Mouse (Mus musculus) left cerebral cortex, postnatal 10 days (tissue): ENCODE data around the gene Zbtb17. TPM values are rescaled to one million over a fixed set of nuclear protein-coding genes. Genes with fewer than 3 reads are reported as not detected.

Experiments
- DNase-seq, 2 experiments: peaks; one replicate each; pipeline ENCODE4 v3.0.0; 2021 to 2022; ENCODE audit warnings: low spot score in 2 of 2, mixed read lengths in 1 of 2; ENCODE audit errors: extremely low spot score in 1 of 2
- intact Hi-C: fragments of 180-260 bp; cut with DNase I; formaldehyde crosslinking; loops from one replicate; pipeline ENCODE4 v1.15.1; 2025
- total RNA-seq, 2 experiments: library from RNA; stranded (reverse); gene quantifications; 2 replicates each; pipeline ENCODE4 v1.2.3; 2021

The Zbtb17 gene
- total RNA-seq, 2 experiments from 2014 or later: 23.0 to 26.1 TPM

GRCm38 (mm10) chr4:141454581-141455350, 10.3 kb downstream of the Zbtb17 start:
- intact Hi-C loops: no loop called here
- no peak for DNase-seq

DNA sequence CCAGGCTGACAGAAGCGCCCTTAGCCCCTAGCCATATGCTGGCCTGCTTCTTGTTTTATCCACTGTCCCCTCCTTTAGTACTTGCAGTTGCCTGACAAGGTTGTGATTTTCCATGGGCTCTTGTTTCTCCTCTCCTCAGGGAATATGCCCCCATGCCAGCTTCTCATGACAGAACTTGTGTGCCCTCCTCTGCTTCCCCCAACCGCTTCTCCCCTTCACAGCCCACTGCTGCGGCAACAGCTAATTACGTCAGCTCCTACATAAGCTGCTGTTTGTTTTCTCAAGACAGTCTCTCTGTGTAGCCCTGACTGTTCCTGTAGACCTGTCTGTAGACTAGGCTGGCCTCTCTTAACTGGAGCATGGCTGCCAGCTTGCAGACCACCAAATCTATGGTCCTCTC, 11.1 kb downstream of the Zbtb17 start:
- intact Hi-C loops: no loop called here
- no peak for DNase-seq

DNA sequence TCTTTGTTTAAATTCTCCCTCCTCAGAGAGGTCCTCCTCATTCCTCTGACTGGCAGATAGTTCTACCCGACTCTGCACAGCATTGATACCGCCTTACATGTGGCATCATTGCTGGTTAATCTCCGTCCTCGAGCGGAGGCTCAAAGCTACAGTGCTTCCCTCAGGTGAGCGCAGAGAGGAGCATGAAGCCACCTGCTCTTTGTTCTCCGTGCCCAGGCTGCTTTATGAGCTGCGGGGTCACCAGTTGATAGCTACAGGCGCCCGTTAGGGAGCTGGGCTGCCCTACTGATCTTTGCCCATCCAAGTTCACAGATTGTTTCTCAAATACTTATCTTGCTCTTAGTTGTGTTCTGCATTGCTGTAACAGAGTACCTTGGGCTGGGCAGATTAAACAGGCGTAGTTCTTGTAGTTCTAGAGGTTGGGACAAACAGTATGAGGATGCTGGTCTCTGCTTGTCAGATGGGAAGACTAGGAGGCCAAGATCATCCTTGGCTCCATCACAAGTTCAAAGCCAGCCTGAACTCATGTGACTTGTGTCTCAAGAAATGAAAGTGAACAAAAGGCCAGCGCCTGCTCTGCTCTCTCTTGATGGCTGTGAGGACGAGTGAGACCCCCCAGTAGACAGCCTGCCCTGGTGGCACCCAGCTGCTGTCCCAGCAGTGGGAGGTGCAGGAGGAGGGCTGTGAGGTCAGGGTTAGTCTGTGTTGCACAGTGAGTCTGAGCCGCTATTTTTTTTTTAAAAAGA, 11.9 kb downstream of the Zbtb17 start:
- DNase-seq: no peak
- intact Hi-C loops: no loop called here

DNA sequence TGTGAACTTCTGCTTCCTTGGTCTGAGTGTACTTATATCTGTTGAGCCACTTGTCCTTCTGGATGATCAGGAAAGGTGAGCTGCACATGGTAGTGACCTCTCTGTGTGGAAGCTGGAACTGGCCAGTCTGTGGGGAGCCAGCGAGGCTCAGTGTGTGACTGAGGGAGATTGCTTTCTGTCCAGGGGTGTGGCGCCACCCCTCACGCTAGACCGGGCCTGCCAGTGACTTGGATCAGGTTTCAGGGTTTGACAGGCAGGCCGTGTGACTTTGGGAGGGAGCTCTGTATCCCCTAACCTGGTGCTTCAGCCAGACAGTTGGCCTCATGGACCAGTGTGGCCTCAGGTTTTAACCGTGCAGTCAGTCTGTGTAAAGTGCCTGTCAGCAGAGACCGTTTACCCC, 13.8 kb downstream of the Zbtb17 start:
- no peak for DNase-seq
- intact Hi-C loops: no loop called here

GRCm38 (mm10) chr4:141458888-141459287, 14.4 kb downstream of the Zbtb17 start:
- intact Hi-C loops: no loop called here

DNA sequence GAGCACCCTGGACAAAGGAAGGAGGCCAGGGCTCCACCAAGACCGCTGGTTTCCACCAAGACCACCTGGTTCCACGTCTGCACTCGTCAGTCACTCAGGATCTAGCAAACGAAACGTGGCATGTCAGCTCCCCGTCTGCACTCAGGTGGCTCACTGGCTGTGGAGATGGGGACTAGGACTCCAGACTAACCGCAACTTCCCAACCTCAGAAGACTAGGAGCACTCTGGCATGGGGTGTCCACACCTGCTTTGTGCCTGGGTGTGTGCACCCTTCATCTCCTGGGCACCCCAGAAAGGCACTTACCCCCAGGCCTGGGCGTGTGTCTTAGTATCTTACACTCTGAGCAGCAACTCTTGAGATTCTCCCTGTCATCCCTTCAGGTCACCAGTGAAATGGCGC, 15.3 kb downstream of the Zbtb17 start:
- intact Hi-C loops: no loop called here
- DNase-seq: no peak

More at GRCm38 (mm10) chr4:141458888-141459287, 14.4 kb downstream of the Zbtb17 start:
- DNase-seq: no peak

GRCm38 (mm10) chr4:141460481-141460880, 16.0 kb downstream of the Zbtb17 start:
- intact Hi-C loops: no loop called here
- DNase-seq: no peak

- intact Hi-C loops: no loop called here
- no peak for DNase-seq
Measured at GRCm38 (mm10) chr4:141461088-141461487, 16.6 kb downstream of the Zbtb17 start.

- no peak for DNase-seq
Measured at GRCm38 (mm10) chr4:141461576-141461975, 17.1 kb downstream of the Zbtb17 start.

DNA sequence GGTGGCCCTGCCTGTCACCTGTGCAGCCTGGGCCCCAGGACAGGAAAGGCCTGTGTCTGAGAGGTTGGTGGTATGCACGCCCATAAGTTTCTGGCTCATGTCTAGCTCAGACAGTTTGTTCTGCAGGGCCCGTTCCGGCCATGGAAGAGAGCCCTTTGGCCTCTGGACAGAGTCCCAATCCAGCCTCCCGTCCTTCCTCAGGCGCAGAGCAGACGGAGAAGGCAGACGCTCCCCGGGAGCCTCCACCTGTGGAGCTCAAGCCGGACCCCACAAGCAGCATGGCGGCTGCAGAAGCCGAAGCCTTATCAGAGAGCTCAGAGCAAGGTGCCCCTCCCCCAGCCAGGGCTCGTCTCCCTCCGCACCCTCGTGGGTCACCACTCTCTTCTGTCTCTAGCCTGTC, 19.0 kb downstream of the Zbtb17 start:
- intact Hi-C loops: no loop called here
- DNase-seq: peak in 1 of 2 experiments; percentile 41

More at GRCm38 (mm10) chr4:141461576-141461975, 17.1 kb downstream of the Zbtb17 start:
- intact Hi-C loops: no loop called here

GRCm38 (mm10) chr4:141464722-141465121, 20.3 kb downstream of the Zbtb17 start:
- intact Hi-C loops: no loop called here

GRCm38 (mm10) chr4:141465512-141466288, 21.2 kb downstream of the Zbtb17 start:
- peak in 1 of 2 experiments; percentile 38 for DNase-seq
- intact Hi-C loops: no loop called here

More at GRCm38 (mm10) chr4:141464722-141465121, 20.3 kb downstream of the Zbtb17 start:
- DNase-seq: no peak

GRCm38 (mm10) chr4:141466289-141466795, 21.9 kb downstream of the Zbtb17 start:
- intact Hi-C loops: no loop called here
- DNase-seq: no peak

DNA sequence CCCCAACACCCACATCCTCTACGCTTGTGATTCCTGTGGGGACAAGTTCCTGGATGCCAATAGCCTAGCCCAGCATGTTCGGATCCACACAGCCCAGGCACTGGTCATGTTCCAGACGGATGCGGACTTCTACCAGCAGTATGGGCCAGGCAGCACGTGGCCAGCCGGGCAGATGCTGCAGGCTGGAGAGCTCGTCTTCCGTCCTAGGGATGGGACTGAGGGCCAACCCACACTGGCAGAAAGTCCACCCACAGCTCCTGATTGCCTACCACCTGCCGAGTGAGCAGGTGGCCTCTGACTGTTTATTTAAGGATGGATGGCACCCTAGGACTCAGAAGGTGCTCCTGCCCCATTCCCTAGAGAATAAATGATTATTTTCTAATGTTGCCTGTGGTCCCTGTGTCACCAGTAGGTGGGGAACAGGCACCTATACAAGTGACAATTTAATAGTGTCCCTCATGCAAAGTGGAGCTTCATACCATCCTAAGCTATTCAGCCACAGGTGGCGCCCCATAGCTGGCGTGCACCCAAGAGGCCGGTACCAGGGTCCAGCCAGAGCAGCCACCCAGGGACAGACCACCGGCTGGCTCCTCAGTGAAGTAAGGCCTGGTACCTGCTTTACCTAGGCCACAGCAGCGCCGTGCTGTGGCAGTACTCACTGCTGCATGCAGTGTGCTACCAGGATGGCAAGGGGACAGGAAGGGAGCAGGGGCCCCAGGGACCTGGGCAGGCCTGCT, 22.6 kb downstream of the Zbtb17 start:
- DNase-seq: peak in 1 of 2 experiments; percentile 34
- intact Hi-C loops: no loop called here

GRCm38 (mm10) chr4:141467581-141467927, 23.1 kb downstream of the Zbtb17 start:
- DNase-seq: no peak
- intact Hi-C loops: no loop called here

GRCm38 (mm10) chr4:141468576-141468975, 24.1 kb downstream of the Zbtb17 start:
- intact Hi-C loops: no loop called here
- peak in 1 of 2 experiments; percentile 48 for DNase-seq

GRCm38 (mm10) chr4:141469343-141469742, 24.9 kb downstream of the Zbtb17 start:
- intact Hi-C loops: no loop called here
- DNase-seq: no peak

DNA sequence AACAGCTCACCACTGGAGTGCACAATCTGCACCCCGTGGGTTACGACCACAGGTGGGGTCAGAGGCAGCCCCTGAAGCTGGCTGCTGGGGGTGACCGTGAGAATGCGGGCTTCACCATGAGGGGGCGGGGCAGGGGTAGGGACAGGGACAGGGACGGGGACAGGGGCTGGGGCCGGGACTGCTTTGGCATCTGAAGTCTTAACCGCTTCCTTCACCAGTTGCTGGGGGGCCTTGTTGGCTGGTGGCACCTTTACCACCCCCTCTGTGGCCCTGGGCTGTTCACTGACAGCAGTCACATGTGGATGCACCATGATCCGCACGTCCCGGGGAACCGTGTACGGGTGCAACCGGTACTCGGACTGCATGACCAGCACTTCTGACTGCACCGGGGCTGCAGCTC, 27.0 kb downstream of the Zbtb17 start:
- intact Hi-C loops: no loop called here
- peak in 1 of 2 experiments; percentile 24 for DNase-seq
